Mouse (Mus musculus): ENCODE data around the gene Igf2bp2. TPM values are rescaled to one million over a fixed set of nuclear protein-coding genes. Genes with fewer than 3 reads are reported as not detected.

Igf2bp2 gene
- polyA plus RNA-seq (2017; shearing (Covaris generic)), result 1 to 10 TPM; 1.1 to 1.2 TPM

GRCm38 (mm10) chr16:22162512-22163455, at the start of gene Igf2bp2:
Igf2bp2 (minus strand) TSS chr16:22163299.
- no peak for ATAC-seq

- no peak for ATAC-seq
These were observed 40.4 kb upstream of the Igf2bp2 start for GRCm38 (mm10) chr16:22203501-22203900.

GRCm38 (mm10) chr16:22201858-22202257, 38.8 kb upstream of the Igf2bp2 start:
- ATAC-seq, result no peak

GRCm38 (mm10) chr16:22200476-22200875, 37.4 kb upstream of the Igf2bp2 start:
- ATAC-seq, result no peak

GRCm38 (mm10) chr16:22187366-22187765, 24.3 kb upstream of the Igf2bp2 start:
- ATAC-seq, result no peak

GRCm38 (mm10) chr16:22185411-22185810, 22.3 kb upstream of the Igf2bp2 start:
- ATAC-seq, result no peak

GRCm38 (mm10) chr16:22184113-22184512, 21.0 kb upstream of the Igf2bp2 start:
- ATAC-seq, result no peak

GRCm38 (mm10) chr16:22182286-22182685, 19.2 kb upstream of the Igf2bp2 start:
- ATAC-seq, result no peak

GRCm38 (mm10) chr16:22178793-22179192, 15.7 kb upstream of the Igf2bp2 start:
- no peak for ATAC-seq

- no peak for ATAC-seq
These were observed 14.9 kb upstream of the Igf2bp2 start for GRCm38 (mm10) chr16:22177999-22178398.

- ATAC-seq, result no peak
These were observed 5.6 kb upstream of the Igf2bp2 start for GRCm38 (mm10) chr16:22168731-22169130.

- no peak for ATAC-seq
These were observed 2.5 kb upstream of the Igf2bp2 start for GRCm38 (mm10) chr16:22165556-22165955.

GRCm38 (mm10) chr16:22164446-22164845, 1.3 kb upstream of the Igf2bp2 start:
- no peak for ATAC-seq

GRCm38 (mm10) chr16:22163456-22163851, 355 bp upstream of the Igf2bp2 start:
- no peak for ATAC-seq

GRCm38 (mm10) chr16:22162066-22162511, 1.0 kb downstream of the Igf2bp2 start:
- ATAC-seq, result no peak

GRCm38 (mm10) chr16:22161351-22162065, 1.6 kb downstream of the Igf2bp2 start:
- no peak for ATAC-seq

GRCm38 (mm10) chr16:22160386-22161145, 2.5 kb downstream of the Igf2bp2 start:
- no peak for ATAC-seq

GRCm38 (mm10) chr16:22152941-22153444, 10.1 kb downstream of the Igf2bp2 start:
- ATAC-seq, result no peak

GRCm38 (mm10) chr16:22151706-22152315, 11.3 kb downstream of the Igf2bp2 start:
- no peak for ATAC-seq

- ATAC-seq, result no peak
These were observed 12.7 kb downstream of the Igf2bp2 start for GRCm38 (mm10) chr16:22150421-22150820.

GRCm38 (mm10) chr16:22149659-22150345, 13.3 kb downstream of the Igf2bp2 start:
- ATAC-seq, result no peak

Data from CD4-positive, CD25-positive, alpha-beta regulatory T cell, adult 4 months (primary cell).